Mouse (Mus musculus) adrenal gland, postnatal 25 days (tissue): Measurements from ENCODE around the gene Palb2. TPM values are rescaled to one million over a fixed set of nuclear protein-coding genes. Genes with fewer than 3 reads are reported as not detected.

Experiments
- DNase-seq: peaks from one replicate; pipeline ENCODE4 v3.0.0; 2021; ENCODE audit warnings: mixed read lengths
- total RNA-seq: library from RNA; stranded (reverse); gene quantifications from 2 replicates; pipeline ENCODE4 v1.2.3, GENCODE M21; 2021

Gene Palb2
- total RNA-seq, 1 experiment from 2014 or later, result 3.2 TPM

DNA sequence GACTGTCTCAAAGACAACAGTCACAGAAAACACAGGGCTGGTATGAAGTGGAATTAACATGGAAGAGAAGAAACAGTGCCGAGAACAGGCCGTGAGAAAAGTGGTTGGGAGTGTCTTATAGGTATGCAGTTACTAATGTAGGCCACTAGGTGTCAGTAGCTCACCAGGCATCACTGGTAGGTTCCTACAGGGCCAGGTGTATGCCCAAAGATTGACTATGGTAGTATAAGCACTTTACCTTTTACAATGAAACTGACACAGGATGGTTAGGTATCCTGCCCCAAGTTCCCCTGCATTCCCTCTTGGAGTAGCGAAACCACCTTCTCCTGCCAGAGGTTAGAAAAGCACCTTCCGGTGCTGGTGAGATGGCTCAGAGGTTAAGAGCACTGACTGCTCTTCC, 33.6 kb downstream of the Palb2 start:
- peak; percentile 8 for DNase-seq

DNA sequence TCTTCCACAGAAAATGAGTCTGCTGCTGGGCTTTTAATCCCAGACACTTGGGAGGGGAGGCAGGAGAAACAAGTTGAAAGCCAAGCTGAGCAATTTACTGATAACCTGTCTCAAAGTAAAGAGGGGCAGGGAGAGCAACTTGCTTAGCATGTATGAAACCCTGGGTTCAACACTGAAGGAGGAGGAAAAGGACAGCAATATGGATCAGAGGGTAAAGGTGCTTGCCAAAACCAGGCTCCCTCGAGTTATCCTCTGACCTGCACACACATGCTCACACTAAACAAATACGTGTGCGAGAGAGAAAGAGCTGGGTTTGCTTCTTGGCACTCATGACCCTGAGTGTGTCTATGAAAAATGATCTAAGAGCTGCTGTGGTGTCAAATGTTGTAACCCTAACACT, 34.8 kb downstream of the Palb2 start:
- no peak for DNase-seq

GRCm38 (mm10) chr7:122094564-122095330, 38.0 kb downstream of the Palb2 start:
- DNase-seq, result no peak

- DNase-seq, result no peak
Observed at GRCm38 (mm10) chr7:122087195-122087982, 45.4 kb downstream of the Palb2 start.

GRCm38 (mm10) chr7:122081071-122081470, 51.7 kb downstream of the Palb2 start:
- DNase-seq, result no peak

DNA sequence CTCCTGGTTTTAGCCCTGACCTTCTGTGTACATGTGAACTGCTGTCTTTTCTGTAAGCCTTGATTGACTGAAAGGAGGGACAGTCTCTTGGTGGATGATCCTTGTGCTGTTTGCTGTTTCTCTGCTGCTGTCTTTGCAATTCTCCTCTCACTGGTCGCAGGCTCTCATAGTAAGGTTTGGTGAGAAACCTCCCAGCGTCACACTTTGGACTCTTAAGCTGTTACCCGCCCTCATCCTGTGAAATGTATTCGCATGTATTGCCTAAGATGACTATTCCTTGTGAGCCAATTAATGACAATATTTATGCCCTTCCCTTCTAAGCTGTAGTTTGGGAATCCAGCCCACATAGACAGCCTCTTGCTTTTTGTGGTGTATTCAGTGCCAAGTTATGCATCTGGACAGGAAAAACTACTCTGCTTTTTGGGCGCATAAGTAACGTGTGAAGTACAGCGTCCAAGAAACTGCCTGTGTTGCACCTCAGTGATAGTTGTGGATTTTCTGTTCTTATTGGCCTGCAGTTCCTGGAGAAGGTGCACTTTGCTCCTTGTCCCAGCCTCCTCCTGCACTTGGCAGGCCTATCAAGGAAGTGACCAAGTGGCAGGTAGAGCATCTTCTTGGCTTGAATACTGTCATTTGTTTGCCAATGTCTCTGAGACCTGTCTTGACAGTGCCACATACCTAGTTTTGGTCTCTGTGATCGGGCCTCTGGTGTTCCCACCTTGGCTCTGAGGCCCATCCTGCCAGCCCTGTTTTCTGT, 52.8 kb downstream of the Palb2 start:
- DNase-seq, result no peak

DNA sequence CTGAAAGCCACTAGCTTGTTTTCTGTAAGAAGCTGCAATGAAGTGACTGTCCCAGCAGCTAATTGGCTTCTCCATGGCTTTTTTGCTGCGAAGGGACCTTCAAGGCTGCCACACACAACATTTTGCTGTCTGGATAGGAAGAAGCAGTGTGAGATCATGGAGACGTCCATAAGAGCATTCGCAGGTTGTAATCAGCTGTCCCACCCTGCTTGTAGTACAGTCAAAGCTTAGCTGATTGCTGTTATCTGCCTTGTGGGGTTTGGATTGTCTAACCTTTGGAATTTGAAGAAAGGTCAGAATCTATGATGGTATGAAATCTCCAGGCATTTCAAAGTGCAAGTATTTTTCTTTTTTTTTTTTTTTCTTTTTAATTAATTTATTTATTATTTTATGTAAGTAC, 58.4 kb downstream of the Palb2 start:
- no peak for DNase-seq

DNA sequence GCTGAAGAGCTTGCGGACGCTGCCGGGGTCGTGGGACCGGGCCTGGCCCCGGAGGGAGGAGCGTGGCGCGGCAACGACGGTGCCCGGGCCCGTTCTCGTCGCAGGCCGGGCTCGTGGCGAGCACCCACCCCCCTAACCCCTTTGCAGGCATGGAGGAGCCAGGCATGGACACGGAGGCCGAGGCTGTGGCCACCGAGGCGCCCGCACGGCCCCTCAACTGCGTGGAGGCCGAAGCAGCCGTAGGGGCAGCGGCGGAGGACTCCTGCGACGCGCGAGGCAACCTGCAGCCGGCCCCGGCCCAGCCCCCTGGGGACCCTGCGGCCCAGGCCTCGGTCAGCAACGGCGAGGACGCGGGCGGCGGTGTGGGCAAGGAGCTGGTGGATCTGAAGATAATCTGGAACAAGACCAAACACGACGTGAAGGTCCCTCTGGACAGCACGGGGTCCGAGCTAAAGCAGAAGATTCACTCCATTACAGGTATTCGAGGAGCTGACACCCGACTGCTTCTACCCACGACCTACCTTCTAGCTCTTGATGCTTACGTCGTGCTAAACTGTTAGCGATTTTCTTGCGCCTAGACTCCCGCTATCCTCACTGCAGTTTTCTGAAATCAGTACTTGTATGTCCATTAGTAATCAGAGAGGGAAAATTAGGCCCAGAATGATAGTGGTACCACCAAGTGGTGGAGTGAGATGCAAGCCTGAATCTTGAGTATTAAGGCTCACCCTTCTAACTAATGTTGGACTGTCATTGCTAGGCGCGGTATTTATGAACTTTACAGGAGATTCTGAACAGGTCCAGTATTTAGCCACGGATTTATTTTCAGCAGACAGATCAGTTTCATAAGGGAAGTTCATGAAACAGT, 65.0 kb downstream of the Palb2 start:
- no peak for DNase-seq

GRCm38 (mm10) chr7:122066945-122067516, 65.8 kb downstream of the Palb2 start, which contains the start of the genes Ubfd1 and Ears2:
Ubfd1 (plus strand) TSS chr7:122067175.
Ears2 (minus strand) TSS chr7:122067263.
- DNase-seq, result peak; percentile 93

DNA sequence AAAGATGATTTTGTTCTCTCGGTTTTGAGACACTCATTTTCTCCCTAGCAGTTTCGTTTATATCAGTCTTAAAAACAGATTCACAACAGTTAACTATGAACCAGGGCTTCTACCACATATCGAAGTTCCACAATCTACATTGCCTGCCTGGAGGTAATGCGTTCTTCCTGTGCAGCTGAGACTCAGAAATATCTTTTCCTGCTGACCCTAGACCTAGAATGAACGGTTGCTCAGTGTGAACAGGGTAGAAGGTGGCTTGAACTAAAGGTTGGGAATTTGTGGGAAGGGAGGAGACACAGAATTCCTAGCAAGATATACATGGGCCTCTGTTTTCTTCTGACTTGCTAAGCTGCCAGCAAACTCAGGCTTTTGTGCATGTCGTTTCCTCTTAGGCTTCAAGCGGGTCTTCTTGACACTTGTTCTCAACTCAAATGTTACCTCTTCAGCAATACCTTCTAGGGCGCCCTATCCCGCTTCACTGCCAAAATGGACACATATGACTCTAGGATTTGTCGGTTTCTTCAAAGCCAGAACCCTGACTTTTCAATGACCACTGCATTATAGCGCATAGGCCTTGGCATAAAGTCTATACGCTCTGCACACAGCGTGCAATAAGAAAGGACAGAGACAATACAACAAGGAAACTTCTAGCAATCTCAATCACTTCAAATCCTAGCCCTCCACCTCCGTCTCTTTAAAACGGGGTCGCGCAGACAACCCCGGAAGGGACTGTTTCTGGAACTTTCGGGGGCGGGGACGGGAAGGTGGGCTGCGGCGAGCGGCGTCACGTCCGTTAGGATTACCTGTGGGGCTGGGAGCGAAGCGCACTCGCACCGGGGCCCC, 66.5 kb downstream of the Palb2 start:
- no peak for DNase-seq

DNA sequence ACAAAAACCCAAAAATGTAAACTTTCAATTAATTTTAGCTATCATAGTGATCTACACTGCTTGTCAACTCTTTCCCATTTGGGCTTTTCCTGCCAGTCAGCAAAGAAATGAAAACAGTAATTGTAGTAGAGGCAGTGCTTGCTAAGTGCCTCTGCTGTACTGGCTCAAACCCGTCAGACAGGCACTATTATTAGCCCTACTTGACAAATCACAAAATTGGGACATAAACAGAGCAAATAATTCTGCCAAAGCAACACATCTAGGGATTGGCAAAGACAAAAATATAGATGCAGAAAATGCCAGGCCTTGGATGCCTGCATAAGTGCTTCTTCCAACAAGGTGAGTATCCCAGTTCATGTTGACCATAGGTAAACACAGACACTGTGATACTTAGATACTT, 67.1 kb downstream of the Palb2 start:
- DNase-seq, result no peak

Other genes with a start within 250 kb of the Palb2 start
- 23.1 and 31.7 TPM in 2 replicates for gene Cog7, start 151.3 kb downstream of the Palb2 start, total RNA-seq
- 16.6 and 17.6 TPM in 2 replicates for gene Gga2, start 111.8 kb downstream of the Palb2 start, total RNA-seq
- 53.2 and 56.1 TPM in 2 replicates for gene Ubfd1, start 65.8 kb downstream of the Palb2 start, total RNA-seq
- gene Ears2, start 65.7 kb downstream of the Palb2 start, total RNA-seq, result 18.5 and 19.7 TPM in 2 replicates
- 407 and 491 TPM in 2 replicates for gene Ndufab1, start 31.1 kb downstream of the Palb2 start, total RNA-seq
- 60.0 and 77.0 TPM in 2 replicates for gene Dctn5, start 56 bp upstream of the Palb2 start, total RNA-seq
- gene Plk1, start 26.5 kb upstream of the Palb2 start, total RNA-seq, result 8.1 and 10.2 TPM in 2 replicates
- gene Ern2, start 53.2 kb upstream of the Palb2 start, total RNA-seq, result 0.15 TPM in 1 of 2 replicates, not detected in the other
- 0.62 and 1.6 TPM in 2 replicates for gene Chp2, start 86.5 kb upstream of the Palb2 start, total RNA-seq
- 6.1 and 10.7 TPM in 2 replicates for gene Prkcb, start 155.8 kb upstream of the Palb2 start, total RNA-seq